Mouse (Mus musculus) cerebellum, adult 11-12 months (tissue): ENCODE results near the gene Zfp335.
"Not testable (repeated sequence)": the region's sequence is repeated elsewhere in the genome, so short reads cannot be mapped to it uniquely, and the experiment has no call there.

Source experiments
- DNase-seq: peaks from one replicate; pipeline ENCODE4 v3.0.0; 2022

Gene Zfp335

DNA sequence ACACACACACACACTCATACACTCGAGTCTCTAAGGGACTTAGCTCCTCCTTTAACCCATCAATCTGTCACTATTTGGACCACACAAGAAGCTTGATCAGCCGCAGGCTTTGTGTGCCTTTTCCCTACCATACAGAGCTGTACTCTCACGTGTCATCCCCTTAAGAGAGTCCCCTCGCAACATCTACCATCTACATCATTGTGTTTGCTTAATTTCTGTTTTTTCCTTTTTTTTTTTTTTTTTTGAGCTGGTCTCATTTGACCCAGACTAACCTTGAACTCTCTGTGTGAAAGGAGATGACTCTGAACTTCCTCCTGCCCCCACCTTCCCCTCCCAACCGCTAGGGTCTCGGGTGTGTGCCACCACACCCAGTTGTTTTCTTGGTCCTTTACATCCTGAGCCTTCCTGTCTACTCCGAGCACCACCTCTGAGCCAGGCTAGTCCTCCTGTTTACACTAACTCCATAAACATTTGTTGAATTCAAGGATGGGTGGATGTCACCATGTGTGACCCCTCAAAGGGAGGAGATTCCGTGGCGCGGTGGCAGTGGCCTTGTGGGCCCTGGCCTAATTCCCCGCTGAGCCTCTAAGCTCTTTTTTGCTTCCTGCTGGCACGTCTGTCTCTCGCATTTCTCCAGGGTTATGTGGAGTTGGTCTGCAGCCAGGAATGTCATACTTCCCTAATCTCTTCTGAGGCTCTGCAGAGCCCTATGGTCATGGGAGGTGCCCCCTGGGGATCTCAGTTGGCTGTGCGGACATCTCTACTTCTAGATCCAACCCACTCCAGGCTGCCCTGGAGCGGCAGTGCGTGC lies 44.6 kb downstream of the Zfp335 start:
- no peak for DNase-seq

DNA sequence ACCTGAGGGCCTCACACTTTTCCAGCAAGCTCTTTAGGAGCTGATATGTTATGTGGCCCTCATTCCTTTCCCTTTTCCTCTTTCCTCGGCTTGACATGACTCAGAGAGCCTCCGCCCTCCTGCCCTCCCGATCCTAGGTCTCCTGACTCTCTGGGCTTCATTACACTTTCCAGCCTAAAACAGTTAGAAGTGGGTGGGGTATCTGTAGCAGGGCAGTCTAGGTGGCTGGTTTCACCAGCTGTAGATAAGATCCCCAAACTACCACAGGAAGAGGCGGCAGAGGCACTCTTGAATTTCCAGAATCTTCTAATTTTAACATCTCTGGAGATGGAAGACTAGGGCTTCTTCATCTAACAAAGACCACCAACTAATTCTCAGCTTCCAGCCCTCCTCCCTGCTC lies 47.0 kb downstream of the Zfp335 start:
- no peak for DNase-seq

DNA sequence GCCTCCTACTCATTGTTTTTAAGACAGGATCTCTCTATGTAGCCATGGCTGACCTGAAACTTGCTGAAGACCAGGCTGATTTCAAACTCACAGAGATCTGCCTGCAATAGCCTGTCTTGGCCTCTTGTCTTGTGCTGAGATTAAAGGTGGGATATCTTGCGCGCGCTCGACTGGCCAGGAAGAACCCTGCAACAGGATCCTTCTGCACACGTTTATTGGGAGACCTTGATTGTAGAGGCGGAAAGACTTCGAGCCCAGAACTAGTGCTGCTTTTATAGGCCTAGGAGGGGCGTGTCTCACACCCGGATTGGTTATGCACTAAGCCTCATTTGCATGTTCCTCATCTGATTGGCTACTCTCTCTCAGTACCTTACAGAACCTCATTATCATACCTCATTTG lies 48.1 kb downstream of the Zfp335 start:
- DNase-seq: not testable (repeated sequence)

DNA sequence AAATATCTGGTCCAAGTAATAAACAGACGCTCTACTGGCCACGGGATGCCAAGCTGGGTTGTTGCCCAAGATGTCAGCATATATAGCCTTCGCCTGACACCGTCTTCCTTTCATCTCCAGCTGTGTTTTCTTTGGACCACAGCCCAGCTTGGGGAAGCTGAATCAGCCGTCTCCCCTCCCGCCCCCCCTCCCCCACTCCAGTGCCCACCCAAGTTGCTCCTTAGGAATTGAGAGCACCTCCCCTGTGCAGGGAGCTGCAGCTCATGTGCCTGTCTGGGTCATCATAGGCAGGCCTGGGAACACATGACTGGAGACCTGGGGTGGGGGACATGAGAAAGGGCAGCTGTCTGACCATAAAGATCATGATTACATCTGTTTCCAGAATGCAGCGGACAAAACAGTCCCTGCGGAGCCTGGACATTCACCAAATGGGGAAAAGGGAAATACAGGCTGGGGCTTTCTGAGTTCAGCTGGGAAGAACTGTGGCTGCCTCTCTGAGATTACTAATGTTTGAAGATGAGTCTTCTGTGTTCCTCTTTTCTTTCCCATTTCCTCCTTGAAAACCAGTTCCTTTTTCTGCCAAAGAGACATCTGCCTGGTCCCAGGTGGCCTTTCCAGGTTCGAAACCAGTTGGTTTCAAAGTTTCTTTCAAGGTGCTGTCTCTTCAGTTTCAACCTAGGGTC lies 49.2 kb downstream of the Zfp335 start:
- no peak for DNase-seq

DNA sequence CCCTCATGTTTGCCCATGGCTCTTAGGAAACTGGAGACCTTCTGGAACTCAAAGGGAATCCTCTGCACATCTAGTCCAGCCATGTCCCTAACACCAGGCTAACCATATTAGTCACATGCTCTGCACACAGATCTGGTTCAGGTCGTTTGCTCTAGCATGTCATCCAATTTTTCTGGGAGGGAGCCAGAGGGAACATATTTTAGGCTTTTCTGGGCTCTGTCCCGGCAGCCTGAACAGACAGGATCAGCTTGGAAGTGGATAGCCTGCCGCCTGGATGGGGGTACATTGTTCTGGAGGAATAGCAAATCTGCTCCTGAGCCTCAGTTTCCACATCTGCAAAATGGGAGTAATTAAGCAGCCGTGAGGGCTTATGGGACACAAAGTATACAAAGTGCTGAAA lies 50.5 kb downstream of the Zfp335 start:
- DNase-seq: no peak

DNA sequence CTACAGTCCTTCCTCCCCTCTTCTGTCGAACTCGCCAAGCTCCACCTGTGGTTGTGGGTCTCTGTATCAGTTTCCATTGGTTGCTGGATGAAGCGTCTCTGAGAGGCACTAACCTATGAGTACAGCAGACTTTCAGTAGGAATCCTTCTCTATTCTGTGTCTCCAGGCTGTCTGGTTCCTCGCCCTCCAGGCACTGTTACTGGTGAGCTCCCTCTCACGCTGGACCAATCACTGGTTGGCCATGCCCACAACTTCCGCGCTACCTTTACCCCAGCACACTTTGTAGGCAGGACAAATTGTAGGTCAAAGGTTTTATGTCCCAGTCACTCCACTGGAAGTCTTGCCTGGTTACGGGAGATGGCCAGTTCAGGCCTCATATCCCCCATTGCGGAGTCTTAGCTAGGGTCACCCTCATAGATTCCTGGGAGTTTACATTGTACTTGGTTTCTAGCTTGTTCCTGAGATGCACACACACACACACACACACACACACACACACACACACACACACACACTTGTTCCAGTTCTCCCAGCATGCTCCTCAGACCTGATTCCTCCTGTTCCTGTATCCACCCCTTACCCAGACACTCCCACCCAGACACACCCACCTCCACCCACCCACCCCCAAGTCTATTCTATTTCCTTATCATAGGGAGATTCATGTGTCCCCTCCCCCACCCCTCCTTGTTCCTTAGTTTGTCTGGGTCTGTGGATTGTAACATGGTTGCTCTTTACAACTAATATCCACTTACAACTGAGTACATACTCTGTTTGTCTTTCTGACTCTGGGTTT lies 51.7 kb downstream of the Zfp335 start:
- no peak for DNase-seq

DNA sequence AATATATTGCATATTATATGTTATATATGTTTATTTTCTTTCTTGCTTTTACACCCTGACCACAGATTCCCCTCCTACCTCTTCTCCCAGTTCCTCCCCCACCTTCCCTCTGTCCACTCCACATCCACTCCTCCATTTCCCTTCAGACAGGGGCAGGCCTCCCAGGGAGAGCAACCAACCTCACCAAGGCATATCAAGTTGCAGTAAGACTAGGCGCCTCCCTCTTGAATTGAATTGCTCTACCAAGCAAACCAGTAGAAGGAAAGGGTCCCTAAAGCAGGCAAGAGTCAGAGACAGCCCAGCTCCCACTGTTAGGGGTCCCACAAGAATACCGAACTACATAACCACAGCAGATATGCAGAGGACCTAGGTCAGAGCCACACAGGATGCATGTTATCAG lies 52.4 kb downstream of the Zfp335 start:
- DNase-seq: no peak

DNA sequence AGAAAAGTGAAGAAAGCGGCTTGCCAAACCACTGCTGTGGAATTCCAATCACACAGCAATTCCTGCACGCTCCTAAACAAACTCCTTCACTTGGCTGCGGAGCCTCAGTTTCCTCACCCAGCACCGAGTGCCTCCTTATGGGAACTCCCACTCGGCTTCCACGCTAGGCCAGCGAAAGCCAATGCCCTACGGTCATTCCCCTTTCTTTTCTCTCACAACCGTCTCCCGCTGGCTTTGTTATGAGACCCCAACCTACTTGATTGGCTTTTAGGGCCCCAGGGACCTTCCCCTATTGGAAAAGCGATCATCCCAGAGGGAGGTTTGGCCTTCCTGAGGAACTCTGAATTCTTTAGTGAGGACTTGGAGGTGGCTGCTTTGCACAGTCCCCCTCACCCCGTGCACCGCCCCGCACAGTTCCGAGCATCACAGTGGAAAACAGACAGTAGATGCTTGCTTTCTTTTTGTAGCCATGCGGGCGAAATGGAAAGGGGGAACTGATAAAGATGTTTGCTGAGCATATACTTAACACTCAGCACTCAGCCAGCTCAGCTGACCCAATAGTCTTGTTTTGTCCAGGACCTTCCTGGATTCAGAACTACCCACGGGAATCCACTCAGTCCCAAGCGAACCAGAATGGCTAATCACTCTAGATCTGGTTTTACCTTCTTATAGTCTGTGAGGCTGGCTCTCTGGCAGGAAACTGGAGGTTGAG lies 53.6 kb downstream of the Zfp335 start:
- DNase-seq: no peak

DNA sequence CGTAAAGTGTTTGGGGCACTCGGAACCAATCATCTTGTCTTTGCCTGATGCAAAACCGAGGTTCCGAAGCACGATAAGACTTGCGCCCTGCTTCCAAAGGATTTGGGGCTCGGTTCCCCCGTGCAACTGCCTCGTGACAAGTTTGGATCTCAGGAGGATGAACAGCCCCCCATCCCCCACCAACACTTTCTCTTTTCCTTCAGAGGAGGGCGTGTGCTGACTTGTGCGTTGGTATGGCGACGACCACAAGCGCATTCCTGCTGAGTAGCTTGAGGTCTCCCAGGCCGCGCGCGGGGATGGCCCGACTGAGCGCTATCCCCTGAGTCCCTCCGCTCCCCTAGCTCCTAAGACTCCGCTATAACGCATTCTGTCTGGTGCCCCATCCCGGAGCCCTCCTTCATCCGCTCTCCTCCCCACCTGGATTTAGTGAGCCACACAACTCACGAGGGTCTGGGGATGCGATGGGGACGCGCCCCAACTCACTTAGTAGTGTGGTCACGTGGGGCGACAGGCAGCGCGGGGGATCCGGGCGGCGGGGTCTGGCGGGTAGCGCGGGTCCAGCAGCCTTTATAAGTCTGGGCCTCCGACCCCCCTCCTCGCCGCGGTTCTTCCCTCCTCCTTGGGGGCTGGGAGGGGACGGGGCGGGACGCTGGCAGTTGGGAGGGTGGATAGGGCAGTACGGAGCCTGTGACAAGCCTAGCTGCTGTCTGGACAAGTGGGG lies 54.3 kb downstream of the Zfp335 start, which contains the start of gene Pltp:
Pltp (minus strand) TSS at position 611 of the 721 bp plus-strand sequence.
- no peak for DNase-seq

DNA sequence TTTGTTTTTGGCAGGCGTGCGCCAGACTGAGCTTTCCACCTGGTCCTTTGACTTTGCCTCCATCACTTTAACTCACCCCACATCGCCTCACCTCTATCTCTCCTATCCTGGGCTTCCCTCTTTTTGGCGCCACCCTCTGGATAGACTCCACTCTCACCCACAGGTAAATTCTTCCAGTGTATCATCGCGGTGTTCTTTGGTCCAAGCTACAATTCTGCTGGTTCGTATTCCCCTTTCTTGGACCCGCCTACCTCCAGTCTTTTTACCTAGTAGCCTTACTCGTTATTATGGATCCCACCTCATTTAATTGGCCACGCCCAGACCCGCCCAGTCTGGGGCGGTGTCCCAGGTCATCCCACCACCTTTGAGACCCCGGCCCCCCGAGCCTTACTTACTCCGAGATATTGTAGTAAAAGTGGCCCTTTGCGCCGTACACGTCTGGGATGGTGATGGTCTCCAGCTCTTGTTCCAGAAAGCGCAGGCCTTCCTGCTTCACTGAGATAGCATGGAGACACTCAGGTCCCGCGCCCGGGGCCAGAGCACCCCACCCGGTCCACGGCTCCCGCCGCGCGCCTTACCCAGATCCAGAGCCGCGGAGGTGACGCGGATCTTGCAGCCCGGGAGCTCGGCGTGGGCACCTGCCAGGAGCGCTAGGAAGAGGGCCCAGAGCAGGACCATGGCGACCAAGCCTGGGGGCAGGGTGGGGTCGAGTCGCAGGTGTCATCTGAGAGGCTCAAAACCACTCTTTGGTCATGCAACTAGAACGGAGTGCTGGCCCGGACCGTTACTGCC lies 55.1 kb downstream of the Zfp335 start:
- no peak for DNase-seq

DNA sequence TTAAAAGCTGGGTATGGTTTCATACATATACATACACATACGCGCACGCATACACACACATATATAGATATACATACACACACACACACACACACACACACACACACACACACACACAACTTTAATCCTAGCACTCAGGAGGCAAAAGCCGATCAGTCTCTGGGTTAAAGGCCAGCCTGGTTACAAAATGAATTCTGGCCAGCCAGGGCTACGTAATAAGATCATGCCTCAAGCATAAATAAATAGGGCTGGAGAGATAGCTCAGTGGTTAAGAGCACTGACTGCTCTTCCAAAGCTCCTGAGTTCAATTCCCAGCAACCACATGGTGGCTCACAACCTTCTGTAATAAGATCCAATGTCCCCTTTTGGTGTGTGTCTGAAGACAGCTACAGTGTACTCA lies 56.0 kb downstream of the Zfp335 start:
- not testable (repeated sequence) for DNase-seq

DNA sequence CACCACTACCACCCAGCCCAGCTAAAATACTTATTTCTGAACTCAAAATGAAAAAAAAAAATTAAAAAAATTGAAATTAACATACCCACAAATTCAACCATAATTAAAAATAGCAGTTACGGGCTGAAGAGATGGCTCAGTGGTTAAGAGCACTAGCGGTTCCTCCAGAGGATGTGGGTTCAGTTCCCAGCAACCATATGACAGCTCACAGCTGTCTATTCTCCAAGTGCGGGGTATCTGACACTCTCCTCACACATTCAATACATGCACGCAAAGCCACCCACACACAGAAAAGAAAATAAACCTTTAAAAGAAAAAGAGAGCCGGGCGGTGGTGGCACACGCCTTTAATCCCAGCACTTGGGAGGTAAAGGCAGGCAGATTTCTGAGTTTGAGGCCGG lies 61.5 kb downstream of the Zfp335 start:
- no peak for DNase-seq

DNA sequence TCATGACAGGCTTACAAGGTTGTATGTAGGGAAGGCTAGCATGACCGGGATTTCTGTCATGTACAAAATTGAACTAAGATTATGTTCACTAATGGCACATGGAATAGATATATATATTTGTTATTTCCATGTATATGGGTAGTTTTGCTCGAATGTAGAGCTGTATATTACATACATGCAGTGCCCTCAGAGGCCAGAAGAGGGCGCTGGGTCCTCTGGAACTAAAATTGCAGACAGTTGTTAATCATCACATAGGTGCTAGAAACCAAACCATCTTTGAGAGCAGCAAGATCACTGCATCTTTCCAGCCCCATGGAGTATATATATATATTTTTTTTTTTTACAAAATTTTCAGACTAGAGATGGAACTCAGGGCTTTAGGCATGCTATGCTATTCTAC lies 65.8 kb downstream of the Zfp335 start:
- DNase-seq: no peak
